Mouse (Mus musculus) liver, embryonic 15.5 days (tissue): ENCODE measurements around the gene Fam184a. TPM values are rescaled to one million over a fixed set of nuclear protein-coding genes. Genes with fewer than 3 reads are reported as not detected.
A peak's percentile ranks its signal among the peaks of the same experiment; 100 is the strongest.
"Not testable (repeated sequence)": the region's sequence is repeated elsewhere in the genome, so short reads cannot be mapped to it uniquely, and the experiment has no call there.

Experiments
- ATAC-seq: fragments of 200-750 bp; cut with Nextera tagmentation; 2 replicates; pipeline ENCODE4 v1.8.0; 2017; ENCODE audit warnings: moderate number of reproducible peaks, mild to moderate bottlenecking, moderate library complexity; ENCODE audit not compliant: insufficient read depth
- H3K27ac ChIP-seq: fragments of 300-500 bp; sonication (generic); replicated peaks from 2 replicates; pipeline ENCODE4 v1.5.1; 2015; ENCODE audit warnings: mild to moderate bottlenecking, inconsistent platforms
- H3K27me3 ChIP-seq: fragments of 300-500 bp; sonication (generic); 2 replicates; pipeline ENCODE4 v1.6.1; 2015; ENCODE audit warnings: mild to moderate bottlenecking, inconsistent platforms
- H3K36me3 ChIP-seq: fragments of 300-500 bp; sonication (generic); replicated peaks from 2 replicates; pipeline ENCODE4 v1.6.1; 2015; ENCODE audit warnings: moderate library complexity, mild to moderate bottlenecking, inconsistent platforms
- H3K4me1 ChIP-seq: fragments of 300-500 bp; sonication (generic); replicated peaks from 2 replicates; pipeline ENCODE4 v1.6.1; 2015; ENCODE audit warnings: inconsistent platforms
- H3K4me2 ChIP-seq: fragments of 300-500 bp; sonication (generic); 2 replicates; pipeline ENCODE4 v1.6.1; 2015; ENCODE audit warnings: moderate library complexity, mild to moderate bottlenecking, inconsistent platforms
- H3K4me3 ChIP-seq: fragments of 300-500 bp; sonication (generic); replicated peaks from 2 replicates; pipeline ENCODE4 v1.5.1; 2015; ENCODE audit warnings: mild to moderate bottlenecking, inconsistent platforms
- H3K9ac ChIP-seq: fragments of 300-500 bp; sonication (generic); 2 replicates; pipeline ENCODE4 v1.6.1; 2015; ENCODE audit warnings: moderate library complexity, mild to moderate bottlenecking, inconsistent platforms
- H3K9me3 ChIP-seq: fragments of 300-500 bp; sonication (generic); replicated peaks from 2 replicates; pipeline ENCODE4 v1.6.1; 2016; ENCODE audit warnings: inconsistent platforms
- WGBS: fragments of 180-500 bp; shearing (Covaris S2); methylation state at CpG from one replicate; pipeline ENCODE4 v1.1.7; 2015; ENCODE audit warnings: mixed read lengths; ENCODE audit not compliant: insufficient replicate concordance; 5-methylcytosine and 5-hydroxymethylcytosine counted together
- polyA plus RNA-seq: library from polyadenylated mRNA; unstranded; fragments of >200 nt; fragmentation: Nextera tagmentation; extraction: Ambion mirVana; gene quantifications from 2 replicates; pipeline ENCODE4 v1.2.1, GENCODE M21; 2015

Gene Fam184a
- polyA plus RNA-seq, 1 experiment from 2014 or later, result 0.16 TPM

DNA sequence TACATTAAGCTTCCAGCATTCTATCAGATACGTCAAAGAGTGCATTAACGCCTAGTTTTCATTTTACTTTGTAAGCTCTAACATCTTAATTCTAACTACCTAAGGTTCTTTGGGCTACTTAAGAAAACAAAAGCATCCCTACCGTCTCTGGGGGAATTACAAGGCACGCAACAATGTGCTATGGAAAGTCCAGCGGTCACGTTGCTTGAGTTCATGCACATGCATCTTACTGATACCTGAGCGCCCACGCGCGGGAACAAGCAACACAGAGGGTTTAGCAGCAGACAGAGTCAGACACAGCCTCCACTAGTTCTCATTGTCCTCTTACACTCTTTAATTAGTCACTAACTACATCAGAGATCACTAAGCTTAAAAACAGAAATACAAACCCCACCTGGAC, 116.8 kb downstream of the Fam184a start:
- WGBS, result 83% methylated on average over 10 of the region's 10 CpGs
- Histone ChIP-seq H3K9me3 (no peaks in the 10 kb centered on the region), H3K4me2 (no peak overlapping the region), H3K36me3 (no peaks in the 10 kb centered on the region), H3K4me1 (peaks cover 5% of the 10 kb centered on the region), H3K27me3 (no peaks in the 10 kb centered on the region), H3K9ac (no peak overlapping the region), H3K4me3 (no peak overlapping the region), H3K27ac (no peak overlapping the region)
- no peak for ATAC-seq

GRCm38 (mm10) chr10:53630339-53630738, 120.6 kb downstream of the Fam184a start, which contains the start of gene Mcm9:
TSS of gene Mcm9 (minus strand) at chr10:53630439.
- H3K27me3 ChIP-seq, ATAC-seq, H3K36me3 ChIP-seq, H3K9me3 ChIP-seq: not testable (repeated sequence)
- Histone ChIP-seq H3K27ac (peak within 1 kb of the TSS; percentile 93), H3K4me3 (peak within 1 kb of the TSS; percentile 96), H3K4me1 (peaks cover 18% of the 10 kb centered on the region), H3K4me2 (peak within 1 kb of the TSS; percentile 78), H3K9ac (peak within 1 kb of the TSS; percentile 83)
- 51% methylated on average over 10 of the region's 10 CpGs for WGBS

DNA sequence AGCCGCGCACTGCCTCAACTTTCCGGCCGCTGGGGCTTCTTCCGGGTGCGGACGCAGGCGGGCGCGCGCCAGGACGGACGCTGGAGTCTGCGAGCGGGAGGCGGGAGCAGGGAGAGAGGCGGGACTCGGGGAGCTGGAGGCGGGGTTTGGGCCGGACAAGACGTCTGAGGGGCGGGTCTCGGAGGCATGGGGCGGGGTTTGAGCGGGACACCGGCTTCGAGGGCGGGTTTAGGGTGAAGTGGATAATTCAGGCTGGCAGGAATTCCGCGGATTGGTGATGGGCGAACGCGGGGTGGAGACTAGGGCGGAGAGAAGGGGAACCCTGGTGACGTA, 121.0 kb downstream of the Fam184a start:
- Histone ChIP-seq H3K27ac (peak overlapping the region; percentile 93), H3K27me3 (no peaks in the 10 kb centered on the region), H3K9ac (peak overlapping the region; percentile 83), H3K4me1 (peaks cover 18% of the 10 kb centered on the region), H3K36me3 (peaks cover 13% of the 10 kb centered on the region), H3K9me3 (no peaks in the 10 kb centered on the region), H3K4me3 (peak overlapping the region; percentile 96), H3K4me2 (peak overlapping the region; percentile 78)
- WGBS, result under 1% methylated on average over 34 of the region's 35 CpGs
- peak; percentile 94 for ATAC-seq

DNA sequence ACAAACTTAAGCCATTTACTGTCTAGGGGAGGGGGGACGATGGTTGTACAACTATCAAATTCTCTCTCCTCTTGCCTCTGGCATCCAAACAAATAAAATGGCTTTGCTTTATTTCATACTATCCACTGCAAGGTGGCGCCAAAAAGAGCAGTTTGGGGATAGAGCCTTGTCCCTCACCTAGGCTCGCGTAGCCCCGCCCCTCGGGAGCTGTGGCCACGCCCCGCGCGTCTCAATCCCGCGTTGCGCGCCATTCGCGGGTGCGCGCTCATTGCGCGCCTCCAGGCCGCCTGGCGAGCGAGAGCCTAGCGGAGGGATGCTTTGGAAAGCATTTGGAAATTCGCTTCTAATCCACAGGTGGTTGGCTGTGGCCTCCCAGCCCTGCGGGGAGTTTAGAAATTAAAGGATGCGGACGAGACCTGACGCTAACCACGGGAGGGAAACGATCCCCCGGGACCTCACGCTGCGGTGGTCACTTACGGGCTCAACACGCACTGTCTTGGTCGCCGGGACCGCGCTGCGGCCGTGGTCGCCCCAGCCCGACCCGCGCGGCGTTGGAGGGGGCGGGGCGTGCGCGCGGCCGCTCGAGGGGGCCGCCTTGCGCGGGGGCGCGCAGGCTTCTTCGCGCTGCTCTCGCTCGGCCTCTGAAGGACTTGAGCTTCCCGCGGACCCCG, 121.5 kb downstream of the Fam184a start:
- Histone ChIP-seq H3K27ac (peak overlapping the region; percentile 93), H3K4me1 (peaks cover 18% of the 10 kb centered on the region), H3K9me3 (no peaks in the 10 kb centered on the region), H3K36me3 (peaks cover 18% of the 10 kb centered on the region), H3K27me3 (no peaks in the 10 kb centered on the region), H3K4me3 (peak overlapping the region; percentile 96), H3K4me2 (peak overlapping the region; percentile 78), H3K9ac (peak overlapping the region; percentile 83)
- under 1% methylated on average over 67 of the region's 67 CpGs for WGBS
- ATAC-seq, result peak; percentile 79

DNA sequence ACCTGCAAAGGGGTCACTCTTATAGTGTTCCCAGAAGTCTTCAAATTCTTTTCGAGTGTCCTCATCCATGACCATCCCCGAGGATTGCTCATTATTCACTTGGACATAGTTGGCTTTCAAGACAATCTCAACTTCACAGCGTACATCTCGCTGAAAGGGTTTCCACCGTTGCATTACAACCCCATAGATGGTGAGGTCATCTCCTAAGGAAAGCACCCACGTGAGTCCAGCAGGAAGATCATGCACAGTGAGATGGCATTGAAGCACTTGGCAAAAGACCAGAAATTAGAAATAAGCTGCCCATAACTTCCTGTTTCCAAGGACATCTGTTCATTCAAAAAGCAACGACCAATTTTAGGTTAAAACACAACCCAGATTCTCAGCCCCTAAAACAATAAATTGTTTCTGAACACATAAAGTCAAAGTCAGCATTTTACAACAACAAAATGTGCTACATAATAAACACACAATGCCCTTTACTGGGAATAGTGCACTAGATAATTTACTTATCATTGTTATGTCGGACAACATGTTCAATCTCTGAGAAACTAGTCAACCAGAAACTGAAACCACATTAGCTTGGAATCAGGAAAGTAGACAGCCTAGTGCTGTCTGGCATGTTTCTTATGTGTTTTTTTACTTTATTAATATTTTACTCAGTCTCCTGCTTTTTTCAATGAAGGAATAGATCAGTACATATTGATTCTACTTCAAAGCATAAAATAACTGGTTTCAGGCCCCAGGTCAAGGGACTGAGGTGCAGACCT, 134.9 kb downstream of the Fam184a start:
- ATAC-seq, result no peak
- Histone ChIP-seq H3K27ac (no peak overlapping the region), H3K9me3 (no peaks in the 10 kb centered on the region), H3K4me3 (no peak overlapping the region), H3K9ac (no peak overlapping the region), H3K27me3 (no peaks in the 10 kb centered on the region), H3K4me1 (no peaks in the 10 kb centered on the region), H3K4me2 (no peak overlapping the region), H3K36me3 (peaks cover 56% of the 10 kb centered on the region)
- 68% methylated on average over 8 of the region's 8 CpGs for WGBS

DNA sequence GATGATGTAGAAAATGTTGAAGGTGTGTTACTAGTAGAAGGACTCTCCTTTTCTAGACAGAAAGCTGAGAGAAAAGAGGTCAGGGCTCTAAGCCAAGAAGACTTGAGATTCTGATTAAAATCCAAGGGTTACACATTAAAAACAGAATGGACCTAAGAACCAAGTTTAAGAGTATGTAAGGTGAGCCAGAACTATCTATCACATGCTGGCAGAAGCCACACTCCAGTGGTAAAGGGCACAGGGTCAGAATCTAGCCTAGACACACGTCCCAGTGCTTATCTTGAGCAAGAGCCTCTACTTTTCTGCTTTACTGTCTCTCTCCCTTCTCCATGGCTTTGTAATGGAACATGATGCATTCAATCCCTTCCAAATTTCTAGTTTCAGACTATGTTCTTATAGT, 137.0 kb downstream of the Fam184a start:
- no peak overlapping the region for H3K4me3 ChIP-seq
- H3K27me3 ChIP-seq, result no peaks in the 10 kb centered on the region
- no peaks in the 10 kb centered on the region for H3K9me3 ChIP-seq
- ATAC-seq, result no peak
- peaks cover 53% of the 10 kb centered on the region for H3K36me3 ChIP-seq
- H3K9ac ChIP-seq, result no peak overlapping the region
- WGBS, result 24% methylated on average over 1 of the region's 1 CpGs
- H3K4me2 ChIP-seq, result no peak overlapping the region
- no peaks in the 10 kb centered on the region for H3K4me1 ChIP-seq
- H3K27ac ChIP-seq, result no peak overlapping the region

GRCm38 (mm10) chr10:53612172-53612571, 138.8 kb downstream of the Fam184a start:
- WGBS, result 88% methylated on average over 1 of the region's 1 CpGs
- Histone ChIP-seq H3K4me3 (no peak overlapping the region), H3K9me3 (no peaks in the 10 kb centered on the region), H3K4me1 (no peaks in the 10 kb centered on the region), H3K4me2 (no peak overlapping the region), H3K36me3 (peaks cover 63% of the 10 kb centered on the region), H3K9ac (no peak overlapping the region), H3K27me3 (no peaks in the 10 kb centered on the region), H3K27ac (no peak overlapping the region)
- ATAC-seq, result no peak

DNA sequence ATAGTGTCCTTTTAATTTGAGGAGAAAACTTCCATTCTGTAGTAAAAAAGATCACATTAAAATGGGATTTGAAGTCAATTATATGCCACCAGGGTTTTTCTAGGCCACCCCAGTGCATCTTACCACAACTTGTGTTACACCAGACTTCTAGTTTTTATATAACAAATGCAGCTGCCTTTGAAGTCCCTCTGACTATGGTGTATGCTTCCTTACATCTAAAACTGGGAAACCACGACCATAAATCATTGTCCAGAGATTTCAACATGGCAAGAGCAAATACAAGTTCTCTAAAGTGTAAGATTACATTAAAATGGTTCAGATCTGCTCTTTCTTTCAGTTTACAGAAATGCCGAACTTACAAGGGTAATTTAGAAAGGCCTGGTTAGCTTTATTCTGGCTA, 142.6 kb downstream of the Fam184a start:
- no peak overlapping the region for H3K4me3 ChIP-seq
- no peaks in the 10 kb centered on the region for H3K4me1 ChIP-seq
- no peak overlapping the region for H3K4me2 ChIP-seq
- WGBS, result 48% methylated on average over 2 of the region's 2 CpGs
- H3K9me3 ChIP-seq, result no peaks in the 10 kb centered on the region
- ATAC-seq, result no peak
- H3K27me3 ChIP-seq, result no peaks in the 10 kb centered on the region
- H3K9ac ChIP-seq, result no peak overlapping the region
- peaks cover 69% of the 10 kb centered on the region for H3K36me3 ChIP-seq
- H3K27ac ChIP-seq, result no peak overlapping the region

DNA sequence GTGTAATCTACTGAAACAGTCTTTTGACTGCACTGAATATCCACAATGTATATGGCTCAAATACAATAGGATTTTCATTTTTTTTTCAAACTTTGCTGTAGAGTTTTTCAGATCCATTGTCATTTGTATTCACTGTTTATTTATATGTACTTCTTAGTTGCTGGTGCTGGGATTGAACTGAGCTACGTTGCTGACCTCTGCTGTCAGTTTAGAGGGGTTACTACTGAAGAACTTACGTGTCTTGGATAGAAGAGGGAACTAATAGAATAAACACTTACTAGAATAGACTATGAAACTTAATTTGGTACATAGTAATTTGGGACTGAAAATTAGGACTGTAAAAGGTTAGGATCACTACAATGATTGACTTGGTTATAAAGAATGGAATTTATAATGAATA, 145.6 kb downstream of the Fam184a start:
- H3K9me3 ChIP-seq, result no peaks in the 10 kb centered on the region
- no peak overlapping the region for H3K27ac ChIP-seq
- ATAC-seq, result no peak
- H3K4me2 ChIP-seq, result no peak overlapping the region
- WGBS, result 79% methylated on average over 2 of the region's 2 CpGs
- no peak overlapping the region for H3K4me3 ChIP-seq
- no peaks in the 10 kb centered on the region; the same call in 1 of the 2 replicates for H3K4me1 ChIP-seq
- no peak overlapping the region for H3K9ac ChIP-seq
- H3K27me3 ChIP-seq, result no peaks in the 10 kb centered on the region
- H3K36me3 ChIP-seq, result peaks cover 81% of the 10 kb centered on the region

DNA sequence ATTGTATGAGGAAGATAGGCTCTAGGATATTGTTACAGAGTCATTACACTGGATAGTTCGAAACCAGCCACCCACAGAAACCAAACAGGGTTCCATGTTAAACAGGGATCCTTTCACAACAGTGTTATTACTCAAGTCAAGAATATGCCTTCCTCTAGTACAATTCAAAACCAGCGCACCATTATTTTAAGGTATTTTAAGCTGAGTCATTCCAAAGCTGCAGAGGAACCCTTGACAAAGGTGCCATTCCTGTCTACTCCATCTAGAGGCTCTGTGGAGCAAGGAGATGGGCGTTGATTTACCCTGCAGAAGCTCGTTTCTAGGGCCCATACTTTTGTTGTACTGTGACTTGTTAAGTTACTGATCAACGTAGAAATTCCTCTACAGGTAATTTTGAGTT, 152.1 kb downstream of the Fam184a start:
- WGBS, result 25% methylated on average over 5 of the region's 5 CpGs
- Histone ChIP-seq H3K4me3 (peak overlapping the region; percentile 47), H3K9me3 (no peaks in the 10 kb centered on the region), H3K4me1 (peaks cover 32% of the 10 kb centered on the region), H3K4me2 (peak overlapping the region; percentile 60), H3K36me3 (peaks cover 36% of the 10 kb centered on the region), H3K27ac (peak overlapping the region; percentile 11), H3K9ac (peak overlapping the region; percentile 24; the same call in 1 of the 2 replicates), H3K27me3 (no peaks in the 10 kb centered on the region)
- ATAC-seq, result no peak

DNA sequence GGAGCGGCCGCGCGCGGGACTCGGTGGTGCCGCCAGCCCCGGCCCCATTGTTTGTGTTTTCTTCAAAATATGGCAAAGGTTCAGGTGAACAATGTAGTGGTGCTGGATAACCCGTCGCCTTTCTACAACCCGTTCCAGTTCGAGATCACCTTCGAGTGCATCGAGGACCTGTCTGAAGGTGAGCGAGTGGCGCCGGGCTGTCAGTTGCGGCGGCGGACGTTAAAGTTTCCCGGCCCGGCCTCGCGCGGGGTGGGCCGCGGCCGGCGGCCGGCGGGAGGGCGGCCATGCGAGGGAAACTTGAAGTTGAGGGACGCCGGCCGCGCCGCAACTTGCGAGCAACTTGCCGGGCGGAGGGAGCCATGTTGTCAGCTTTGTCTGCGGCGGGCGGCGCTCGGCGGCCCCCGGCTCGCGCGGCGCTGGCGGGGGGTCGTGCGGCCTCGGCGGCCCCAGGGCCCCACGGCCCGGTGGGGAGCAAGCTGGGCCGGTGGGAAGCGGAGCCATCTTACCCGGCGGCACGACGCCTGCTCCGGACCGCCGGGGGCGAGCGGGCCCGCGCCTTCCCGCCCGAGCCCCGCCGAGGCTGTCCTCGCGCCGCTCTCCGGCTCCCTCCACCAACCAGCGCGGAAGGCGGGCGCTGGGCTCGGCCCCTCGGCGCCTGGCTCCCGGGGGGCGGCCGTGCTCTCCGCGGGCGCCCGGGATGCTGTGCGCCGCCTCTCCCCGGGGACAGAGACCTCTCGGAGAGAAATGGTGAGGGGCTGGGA, 153.6 kb downstream of the Fam184a start:
- Histone ChIP-seq H3K27me3 (no peaks in the 10 kb centered on the region), H3K9me3 (no peaks in the 10 kb centered on the region), H3K36me3 (peaks cover 22% of the 10 kb centered on the region), H3K4me1 (peaks cover 32% of the 10 kb centered on the region), H3K4me3 (peak overlapping the region; percentile 93), H3K4me2 (peak overlapping the region; percentile 96), H3K27ac (peak overlapping the region; percentile 98), H3K9ac (peak overlapping the region; percentile 93)
- ATAC-seq, result peak; percentile 38
- WGBS, result under 1% methylated on average over 99 of the region's 99 CpGs
